Mouse (Mus musculus): ENCODE measurements around the gene Depdc1b. TPM values are rescaled to one million over a fixed set of nuclear protein-coding genes. Genes with fewer than 3 reads are reported as not detected.

The Depdc1b gene
- polyA plus RNA-seq, 1 experiment from 2014 or later = 5.6 TPM

GRCm38 (mm10) chr13:108381161-108381560 lies 65.0 kb downstream of the Depdc1b start:
- no peaks in the 10 kb centered on the region for H3K27me3 ChIP-seq (replicated peaks; ENCODE audit: control insufficient read depth, insufficient read depth, low read length)
- DNase-seq (ENCODE audit: low spot score) (no peak), ATAC-seq (ENCODE audit: low read depth) (no peak)
- peaks cover 9% of the 10 kb centered on the region; the same call in 1 of the 2 replicates for H3K36me3 ChIP-seq (ENCODE audit: control insufficient read depth, insufficient read depth, low read length)
- no peak overlapping the region for H3K4me2 ChIP-seq (ENCODE audit: low read depth, low read length)
- H3K4me1 ChIP-seq (ENCODE audit: control insufficient read depth, insufficient read depth, low read length) = no peaks in the 10 kb centered on the region
- no peak overlapping the region for H3K27ac ChIP-seq (replicated peaks; ENCODE audit: low read depth, low read length)
- H3K9me3 ChIP-seq (ENCODE audit: control insufficient read depth, low read length) = no peaks in the 10 kb centered on the region
- 83% methylated on average over 3 of the region's 3 CpGs for WGBS
- H3K4me3 ChIP-seq (ENCODE audit: low read depth, low read length) = no peak overlapping the region
- no peak overlapping the region for H3K9ac ChIP-seq (ENCODE audit: low read depth, low read length)

- H3K4me2 ChIP-seq (ENCODE audit: low read depth, low read length) = no peak overlapping the region
- H3K27ac ChIP-seq (replicated peaks; ENCODE audit: low read depth, low read length) = no peak overlapping the region
- H3K27me3 ChIP-seq (replicated peaks; ENCODE audit: control insufficient read depth, insufficient read depth, low read length) = no peaks in the 10 kb centered on the region
- H3K4me1 ChIP-seq (ENCODE audit: control insufficient read depth, insufficient read depth, low read length) = no peaks in the 10 kb centered on the region
- H3K36me3 ChIP-seq (ENCODE audit: control insufficient read depth, insufficient read depth, low read length) = peaks cover 9% of the 10 kb centered on the region; the same call in 1 of the 2 replicates
- WGBS = 69% methylated on average over 6 of the region's 6 CpGs
- H3K4me3 ChIP-seq (ENCODE audit: low read depth, low read length) = no peak overlapping the region
- ATAC-seq (ENCODE audit: low read depth) (no peak), DNase-seq (ENCODE audit: low spot score) (no peak)
- H3K9ac ChIP-seq (ENCODE audit: low read depth, low read length) = no peak overlapping the region
- H3K9me3 ChIP-seq (ENCODE audit: control insufficient read depth, low read length) = no peaks in the 10 kb centered on the region
Measured at GRCm38 (mm10) chr13:108383051-108383450, 66.9 kb downstream of the Depdc1b start.

- no peaks in the 10 kb centered on the region for H3K27me3 ChIP-seq (replicated peaks; ENCODE audit: control insufficient read depth, insufficient read depth, low read length)
- 82% methylated on average over 9 of the region's 9 CpGs for WGBS
Measured at GRCm38 (mm10) chr13:108386058-108386457, 69.9 kb downstream of the Depdc1b start.

GRCm38 (mm10) chr13:108390565-108390964 lies 74.4 kb downstream of the Depdc1b start:
- 10% methylated on average over 1 of the region's 1 CpGs for WGBS
- ATAC-seq (ENCODE audit: low read depth) = no peak; the same call in 1 of the 2 replicates
- no peak overlapping the region for H3K4me3 ChIP-seq (ENCODE audit: low read depth, low read length)

More at GRCm38 (mm10) chr13:108386058-108386457, 69.9 kb downstream of the Depdc1b start:
- Histone ChIP-seq H3K9me3 (ENCODE audit: control insufficient read depth, low read length) (no peaks in the 10 kb centered on the region), H3K4me2 (ENCODE audit: low read depth, low read length) (no peak overlapping the region), H3K27ac (replicated peaks; ENCODE audit: low read depth, low read length) (no peak overlapping the region), H3K9ac (ENCODE audit: low read depth, low read length) (no peak overlapping the region), H3K4me1 (ENCODE audit: control insufficient read depth, insufficient read depth, low read length) (no peaks in the 10 kb centered on the region), H3K36me3 (ENCODE audit: control insufficient read depth, insufficient read depth, low read length) (peaks cover 9% of the 10 kb centered on the region; the same call in 1 of the 2 replicates), H3K4me3 (ENCODE audit: low read depth, low read length) (no peak overlapping the region)
- DNase-seq (ENCODE audit: low spot score) (no peak), ATAC-seq (ENCODE audit: low read depth) (no peak)

DNA sequence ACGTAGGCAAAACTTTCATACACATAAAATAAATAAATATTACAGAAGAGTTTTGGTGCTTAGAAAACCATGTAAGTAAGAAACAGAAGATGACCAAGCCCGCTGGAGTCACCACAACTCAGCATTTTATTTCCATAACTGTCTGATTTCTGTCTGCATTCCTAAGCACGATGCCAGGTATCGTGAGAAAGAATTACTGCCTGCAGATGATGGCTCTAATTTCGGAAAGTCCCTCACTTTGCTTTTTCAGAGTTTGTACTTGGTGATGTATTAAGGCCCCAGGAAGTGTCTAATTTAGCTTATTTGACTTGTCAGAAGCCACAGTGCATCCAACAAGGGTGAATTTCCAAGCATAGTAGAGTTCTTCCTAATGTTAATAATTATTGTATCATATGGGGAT lies 87.1 kb downstream of the Depdc1b start:
- no peak overlapping the region for H3K4me2 ChIP-seq (ENCODE audit: low read depth, low read length)
- WGBS = 73% methylated on average over 5 of the region's 5 CpGs

More at GRCm38 (mm10) chr13:108390565-108390964, 74.4 kb downstream of the Depdc1b start:
- no peak overlapping the region for H3K27ac ChIP-seq (replicated peaks; ENCODE audit: low read depth, low read length)
- H3K4me1 ChIP-seq (ENCODE audit: control insufficient read depth, insufficient read depth, low read length) = no peaks in the 10 kb centered on the region
- DNase-seq (ENCODE audit: low spot score) = peak; percentile 54
- H3K9me3 ChIP-seq (ENCODE audit: control insufficient read depth, low read length) = no peaks in the 10 kb centered on the region
- no peak overlapping the region for H3K9ac ChIP-seq (ENCODE audit: low read depth, low read length)
- H3K27me3 ChIP-seq (replicated peaks; ENCODE audit: control insufficient read depth, insufficient read depth, low read length) = no peaks in the 10 kb centered on the region
- H3K36me3 ChIP-seq (ENCODE audit: control insufficient read depth, insufficient read depth, low read length) = no peaks in the 10 kb centered on the region
- H3K4me2 ChIP-seq (ENCODE audit: low read depth, low read length) = no peak overlapping the region

GRCm38 (mm10) chr13:108404372-108404771 lies 88.2 kb downstream of the Depdc1b start:
- Histone ChIP-seq H3K27ac (replicated peaks; ENCODE audit: low read depth, low read length) (no peak overlapping the region), H3K9me3 (ENCODE audit: control insufficient read depth, low read length) (0 out of 2 replicates have a peak, but pooled peaks cover 3% of the 10 kb centered on the region), H3K9ac (ENCODE audit: low read depth, low read length) (no peak overlapping the region), H3K36me3 (ENCODE audit: control insufficient read depth, insufficient read depth, low read length) (no peaks in the 10 kb centered on the region), H3K4me1 (ENCODE audit: control insufficient read depth, insufficient read depth, low read length) (no peaks in the 10 kb centered on the region), H3K4me2 (ENCODE audit: low read depth, low read length) (no peak overlapping the region), H3K4me3 (ENCODE audit: low read depth, low read length) (no peak overlapping the region), H3K27me3 (replicated peaks; ENCODE audit: control insufficient read depth, insufficient read depth, low read length) (no peaks in the 10 kb centered on the region)
- DNase-seq (ENCODE audit: low spot score) (no peak), ATAC-seq (ENCODE audit: low read depth) (no peak)
- WGBS = 76% methylated on average over 4 of the region's 4 CpGs

More for the DNA sequence above, 87.1 kb downstream of the Depdc1b start:
- DNase-seq (ENCODE audit: low spot score) = no peak
- Histone ChIP-seq H3K9me3 (ENCODE audit: control insufficient read depth, low read length) (0 out of 2 replicates have a peak, but pooled peaks cover 3% of the 10 kb centered on the region), H3K9ac (ENCODE audit: low read depth, low read length) (no peak overlapping the region), H3K4me1 (ENCODE audit: control insufficient read depth, insufficient read depth, low read length) (no peaks in the 10 kb centered on the region), H3K27me3 (replicated peaks; ENCODE audit: control insufficient read depth, insufficient read depth, low read length) (no peaks in the 10 kb centered on the region), H3K4me3 (ENCODE audit: low read depth, low read length) (no peak overlapping the region), H3K36me3 (ENCODE audit: control insufficient read depth, insufficient read depth, low read length) (no peaks in the 10 kb centered on the region), H3K27ac (replicated peaks; ENCODE audit: low read depth, low read length) (no peak overlapping the region)
- no peak for ATAC-seq (ENCODE audit: low read depth)

GRCm38 (mm10) chr13:108415464-108415863 lies 99.3 kb downstream of the Depdc1b start:
- Histone ChIP-seq H3K27me3 (replicated peaks; ENCODE audit: control insufficient read depth, insufficient read depth, low read length) (no peaks in the 10 kb centered on the region), H3K4me1 (ENCODE audit: control insufficient read depth, insufficient read depth, low read length) (no peaks in the 10 kb centered on the region), H3K36me3 (ENCODE audit: control insufficient read depth, insufficient read depth, low read length) (no peaks in the 10 kb centered on the region), H3K4me2 (ENCODE audit: low read depth, low read length) (no peak overlapping the region), H3K4me3 (ENCODE audit: low read depth, low read length) (no peak overlapping the region), H3K27ac (replicated peaks; ENCODE audit: low read depth, low read length) (no peak overlapping the region), H3K9me3 (ENCODE audit: control insufficient read depth, low read length) (no peaks in the 10 kb centered on the region), H3K9ac (ENCODE audit: low read depth, low read length) (no peak overlapping the region)
- ATAC-seq (ENCODE audit: low read depth) = no peak
- no peak for DNase-seq (ENCODE audit: low spot score)
- WGBS = 73% methylated on average over 2 of the region's 2 CpGs

DNA sequence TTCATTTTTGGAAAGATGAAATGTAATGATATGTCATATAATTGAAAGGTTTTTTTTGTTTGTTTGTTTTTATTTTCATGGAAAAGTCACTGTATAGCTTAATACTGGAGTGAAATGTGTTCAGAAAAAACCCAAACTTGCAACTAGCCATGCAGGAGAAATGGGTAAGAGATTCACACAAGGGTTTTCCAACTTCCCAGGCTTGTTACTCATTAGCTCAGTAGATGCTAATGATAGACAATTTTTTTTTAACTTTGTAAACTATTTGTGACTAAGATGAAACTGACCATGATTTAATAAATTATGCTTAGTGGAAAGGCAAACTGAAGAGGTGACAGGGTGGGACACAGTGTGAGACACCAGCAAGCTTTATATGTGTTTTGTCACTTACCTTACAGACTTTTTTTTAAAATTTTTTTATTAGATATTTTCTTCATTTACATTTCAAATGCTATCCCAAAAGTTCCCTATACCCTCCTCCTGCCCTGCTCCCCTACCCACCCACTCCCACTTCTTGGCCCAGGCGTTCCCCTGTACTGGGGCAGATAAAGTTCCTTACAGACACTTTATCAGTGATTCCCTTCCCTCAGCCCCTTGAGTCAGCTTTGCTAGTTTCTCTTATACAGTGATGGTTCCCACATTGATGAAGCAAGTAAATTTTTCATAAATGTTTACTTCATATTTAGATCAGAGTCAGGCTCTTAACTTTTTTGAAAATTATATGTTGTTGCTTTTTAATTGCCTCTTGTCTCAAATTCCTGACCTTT lies 102.8 kb downstream of the Depdc1b start:
- Histone ChIP-seq H3K27me3 (replicated peaks; ENCODE audit: control insufficient read depth, insufficient read depth, low read length) (no peaks in the 10 kb centered on the region), H3K4me2 (ENCODE audit: low read depth, low read length) (no peak overlapping the region), H3K36me3 (ENCODE audit: control insufficient read depth, insufficient read depth, low read length) (no peaks in the 10 kb centered on the region), H3K27ac (replicated peaks; ENCODE audit: low read depth, low read length) (no peak overlapping the region), H3K4me1 (ENCODE audit: control insufficient read depth, insufficient read depth, low read length) (no peaks in the 10 kb centered on the region), H3K9me3 (ENCODE audit: control insufficient read depth, low read length) (no peaks in the 10 kb centered on the region), H3K4me3 (ENCODE audit: low read depth, low read length) (no peak overlapping the region), H3K9ac (ENCODE audit: low read depth, low read length) (no peak overlapping the region)
- ATAC-seq (ENCODE audit: low read depth) (no peak), DNase-seq (ENCODE audit: low spot score) (no peak)
- 86% methylated on average over 1 of the region's 1 CpGs for WGBS

DNA sequence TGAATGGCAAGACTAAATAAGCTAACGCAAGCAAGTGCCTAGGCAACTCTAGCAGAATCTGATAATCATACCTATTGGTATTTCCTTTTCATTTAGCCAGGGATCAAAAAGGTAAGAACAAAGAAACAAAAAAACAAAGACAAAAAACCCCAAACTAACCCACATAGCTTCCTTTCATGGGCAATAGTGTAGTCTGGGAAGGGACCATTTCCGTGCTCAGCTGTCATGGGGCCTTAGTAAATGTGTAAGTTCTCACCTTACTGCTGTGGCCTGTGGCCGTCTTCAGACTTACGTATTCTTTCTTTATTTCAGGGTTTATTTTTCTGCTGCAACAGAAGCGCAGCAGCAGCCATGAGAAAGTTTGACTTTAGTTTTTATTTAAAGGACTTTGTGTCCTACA lies 110.2 kb downstream of the Depdc1b start:
- no peak overlapping the region for H3K4me2 ChIP-seq (ENCODE audit: low read depth, low read length)
- WGBS = 61% methylated on average over 5 of the region's 5 CpGs
- H3K36me3 ChIP-seq (ENCODE audit: control insufficient read depth, insufficient read depth, low read length) = no peaks in the 10 kb centered on the region
- no peaks in the 10 kb centered on the region for H3K4me1 ChIP-seq (ENCODE audit: control insufficient read depth, insufficient read depth, low read length)
- no peak overlapping the region for H3K9ac ChIP-seq (ENCODE audit: low read depth, low read length)
- H3K9me3 ChIP-seq (ENCODE audit: control insufficient read depth, low read length) = no peaks in the 10 kb centered on the region
- ATAC-seq (ENCODE audit: low read depth) (no peak), DNase-seq (ENCODE audit: low spot score) (no peak)
- no peak overlapping the region for H3K27ac ChIP-seq (replicated peaks; ENCODE audit: low read depth, low read length)
- H3K4me3 ChIP-seq (ENCODE audit: low read depth, low read length) = no peak overlapping the region
- H3K27me3 ChIP-seq (replicated peaks; ENCODE audit: control insufficient read depth, insufficient read depth, low read length) = no peaks in the 10 kb centered on the region

Data from embryonic facial prominence, embryonic 14.5 days (tissue).